Mouse (Mus musculus): ENCODE results near the gene Vmn1r4.
A peak's percentile ranks its signal among the peaks of the same experiment; 100 is the strongest.

GRCm38 (mm10) chr6:56923726-56924707, at the start of gene Vmn1r4, which contains the start of gene Nt5c3:
- TF ChIP-seq CTCF (IDR thresholded peaks at IDR 0.05; ENCODE audit: control insufficient read depth, insufficient read depth, insufficient read length) (no peak), USF1 (IDR thresholded peaks at IDR 0.05; ENCODE audit: low read depth) (no peak), CEBPB (IDR thresholded peaks at IDR 0.05; ENCODE audit: low read depth) (no peak), MAX (IDR thresholded peaks at IDR 0.05) (peak; percentile 34), FOSL1 (IDR thresholded peaks at IDR 0.05; ENCODE audit: insufficient read depth, low read length, poor library complexity, severe bottlenecking) (no peak), MYOD1 (IDR thresholded peaks at IDR 0.05; ENCODE audit: control insufficient read depth, insufficient read length, low read depth) (no peak), MYOG (IDR thresholded peaks at IDR 0.05; ENCODE audit: control insufficient read depth, extremely low read depth, insufficient read length) (no peak)
